Mouse (Mus musculus) hindbrain, embryonic 16.5 days (tissue): ENCODE data around the gene Vmn1r168. TPM values are rescaled to one million over a fixed set of nuclear protein-coding genes. Genes with fewer than 3 reads are reported as not detected.
"Not testable (repeated sequence)": the region's sequence is repeated elsewhere in the genome, so short reads cannot be mapped to it uniquely, and the experiment has no call there.

Source experiments
- ATAC-seq: fragments of 200-750 bp; cut with Nextera tagmentation; 2 replicates; pipeline ENCODE4 v1.8.0; 2017; ENCODE audit warnings: moderate TSS enrichment, moderate library complexity
- H3K27ac ChIP-seq: fragments of 300-500 bp; sonication (generic); 2 replicates; pipeline ENCODE4 v1.5.1; 2014; ENCODE audit warnings: low read depth, mild to moderate bottlenecking, control low read depth, low read length, moderate library complexity
- H3K27me3 ChIP-seq: fragments of 300-500 bp; sonication (generic); replicated peaks from 2 replicates; pipeline ENCODE4 v1.6.1; 2014; ENCODE audit warnings: low read length; ENCODE audit not compliant: control insufficient read depth, insufficient read depth
- H3K36me3 ChIP-seq: fragments of 300-500 bp; sonication (generic); 2 replicates; pipeline ENCODE4 v1.6.1; 2014; ENCODE audit warnings: mild to moderate bottlenecking, low read length, moderate library complexity, mixed read lengths; ENCODE audit not compliant: control insufficient read depth, insufficient read depth
- H3K4me1 ChIP-seq: fragments of 300-500 bp; sonication (generic); 2 replicates; pipeline ENCODE4 v1.6.1; 2014; ENCODE audit warnings: low read depth, low read length; ENCODE audit not compliant: control insufficient read depth, insufficient read depth
- H3K4me2 ChIP-seq: fragments of 300-500 bp; sonication (generic); 2 replicates; pipeline ENCODE4 v1.6.1; 2014; ENCODE audit warnings: mild to moderate bottlenecking, low read length, control low read depth, moderate library complexity
- H3K4me3 ChIP-seq: fragments of 300-500 bp; sonication (generic); 2 replicates; pipeline ENCODE4 v1.5.1; 2014; ENCODE audit warnings: mild to moderate bottlenecking, low read length, control low read depth, moderate library complexity
- H3K9ac ChIP-seq: fragments of 300-500 bp; sonication (generic); 2 replicates; pipeline ENCODE4 v1.6.1; 2014; ENCODE audit warnings: low read depth, mild to moderate bottlenecking, control low read depth, low read length, moderate library complexity
- H3K9me3 ChIP-seq: fragments of 300-500 bp; sonication (generic); 2 replicates; pipeline ENCODE4 v1.6.1; 2014; ENCODE audit warnings: mild to moderate bottlenecking, low read length, moderate library complexity; ENCODE audit not compliant: control insufficient read depth
- WGBS: fragments of 180-500 bp; shearing (Covaris S2); extraction: QIAGEN DNeasy Blood & Tissue Kit; methylation state at CpG from one replicate; pipeline ENCODE4 v1.1.7; 2014; 5-methylcytosine and 5-hydroxymethylcytosine counted together
- polyA plus RNA-seq: library from polyadenylated mRNA; unstranded; fragments of >200 nt; fragmentation: Nextera tagmentation; extraction: Ambion mirVana; gene quantifications from 2 replicates; pipeline ENCODE4 v1.2.1, GENCODE M21; 2015

Vmn1r168 gene
- polyA plus RNA-seq: not detected in 2 replicates

GRCm38 (mm10) chr7:23539432-23539831 is at the start of gene Vmn1r168:
Gene Vmn1r168, plus strand, starts transcription at chr7:23539732.
- not testable (repeated sequence) for H3K4me2 ChIP-seq, H3K9ac ChIP-seq, H3K27ac ChIP-seq, H3K9me3 ChIP-seq, H3K36me3 ChIP-seq, H3K4me3 ChIP-seq, H3K4me1 ChIP-seq, ATAC-seq, H3K27me3 ChIP-seq
- no CpG with 5 or more reads among the region's 1 CpGs for WGBS

GRCm38 (mm10) chr7:23507106-23507505 is 32.4 kb upstream of the Vmn1r168 start, which contains the start of gene Vmn1r167:
Gene Vmn1r167, minus strand, starts transcription at chr7:23507206.
- H3K9ac ChIP-seq, H3K27ac ChIP-seq, H3K27me3 ChIP-seq, H3K4me3 ChIP-seq, ATAC-seq, H3K36me3 ChIP-seq, H3K4me2 ChIP-seq, H3K4me1 ChIP-seq: not testable (repeated sequence)
- H3K9me3 ChIP-seq: peaks cover 14% of the 10 kb centered on the region
- 98% methylated on average over 2 of the region's 2 CpGs for WGBS

GRCm38 (mm10) chr7:23575226-23575625 is 35.7 kb downstream of the Vmn1r168 start, which contains the start of gene Vmn1r169:
Gene Vmn1r169, plus strand, starts transcription at chr7:23575526.
- not testable (repeated sequence) for H3K9me3 ChIP-seq, H3K4me3 ChIP-seq, ATAC-seq, H3K4me1 ChIP-seq, H3K4me2 ChIP-seq, H3K27ac ChIP-seq, H3K9ac ChIP-seq, H3K27me3 ChIP-seq, H3K36me3 ChIP-seq
- WGBS: 81% methylated on average over 1 of the region's 2 CpGs

Other genes starting within 250 kb of the Vmn1r168 start
- not detected in 2 replicates for gene Nlrp4e, start 238.5 kb upstream of the Vmn1r168 start, polyA plus RNA-seq
- gene Nlrp5, start 153.8 kb upstream of the Vmn1r168 start, polyA plus RNA-seq: not detected in 2 replicates
- gene Vmn1r167, start 32.5 kb upstream of the Vmn1r168 start, polyA plus RNA-seq: not detected in 2 replicates
- gene Vmn1r169, start 35.8 kb downstream of the Vmn1r168 start, polyA plus RNA-seq: not detected in 2 replicates
- not detected in 2 replicates for gene Vmn1r170, start 66.4 kb downstream of the Vmn1r168 start, polyA plus RNA-seq
- not detected in 2 replicates for gene Vmn1r171, start 91.0 kb downstream of the Vmn1r168 start, polyA plus RNA-seq
- gene Vmn1r172, start 118.6 kb downstream of the Vmn1r168 start, polyA plus RNA-seq: not detected in 2 replicates
- gene Vmn1r173, start 161.0 kb downstream of the Vmn1r168 start, polyA plus RNA-seq: not detected in 2 replicates
- gene Vmn1r174, start 212.5 kb downstream of the Vmn1r168 start, polyA plus RNA-seq: not detected in 2 replicates